ENCODE assay signal across 8 mouse cellular contexts in genomic region chr3:148248617-148249016, GRCm38 (mm10).
DNase-seq lines count a peak whose midpoint lies in the region; ATAC-seq and TF ChIP-seq lines count a peak whose summit lies in the region.

No protein-coding gene starts in this region.

- no peaks in the 10 kb centered on the region for H3K27me3 ChIP-seq in kidney, embryonic 15.5 days
- H3K27me3 ChIP-seq in cerebellum, adult 2 months (ENCODE audit: control insufficient read depth, insufficient read depth, low read length): no peaks in the 10 kb centered on the region

- no peak for ATAC-seq in kidney, embryonic 15.5 days (replicated peaks; ENCODE audit: low FRiP score)
- peak; percentile 99 for ATAC-seq in megakaryocyte, adult 5-6 weeks (ENCODE audit: poor library complexity, severe bottlenecking)
- no peak for ATAC-seq in erythroblast, adult 5-6 weeks (replicated peaks; ENCODE audit: low FRiP score, poor library complexity, severe bottlenecking)

- intact Hi-C loops in heart, postnatal 14 days (cut with DNase I): no loop called here

- no peaks in the 10 kb centered on the region for H3K4me1 ChIP-seq in kidney, embryonic 15.5 days
- H3K4me1 ChIP-seq in cerebellum, adult 2 months (ENCODE audit: control insufficient read depth, insufficient read depth, low read length): peaks cover 5% of the 10 kb centered on the region

- no peak overlapping the region for H3K9ac ChIP-seq in kidney, embryonic 15.5 days

- no peaks in the 10 kb centered on the region for H3K36me3 ChIP-seq in kidney, embryonic 15.5 days

- DNase-seq in kidney, adult 8-10 months: peak; percentile 0 to 2
- DNase-seq in adipocyte (ENCODE audit: low spot score): peak; percentile 98
- peak; percentile 69 to 89 for DNase-seq in cerebellum, adult 2 months
- DNase-seq in heart, postnatal 14 days: peak; percentile 75 to 82
- no peak for DNase-seq in layer of hippocampus, adult 9-11 months

- no peak for TF ChIP-seq POLR2A in cerebellum, adult 2 months (IDR thresholded peaks at IDR 0.05; ENCODE audit: borderline replicate concordance, insufficient read depth, low read length)

- no peaks in the 10 kb centered on the region for H3K9me3 ChIP-seq in kidney, embryonic 15.5 days (replicated peaks)

- no peak overlapping the region for H3K27ac ChIP-seq in kidney, embryonic 15.5 days
- H3K27ac ChIP-seq in cerebellum, adult 2 months (ENCODE audit: insufficient read depth, low read length): no peak overlapping the region

- H3K4me3 ChIP-seq in kidney, embryonic 15.5 days (replicated peaks): no peak overlapping the region
- H3K4me3 ChIP-seq in cerebellum, adult 2 months (replicated peaks; ENCODE audit: insufficient read depth, low read depth, low read length): no peak overlapping the region

- TF ChIP-seq CTCF in cerebellum, adult 2 months (IDR thresholded peaks at IDR 0.05; ENCODE audit: borderline replicate concordance, insufficient read depth, low read depth, low read length): no peak

- WGBS in kidney, embryonic 15.5 days: 63% methylated on average over 1 of the region's 1 CpGs
- WGBS in cerebellum, adult 2 months: 7% methylated on average over 1 of the region's 1 CpGs

- no peak overlapping the region for H3K4me2 ChIP-seq in kidney, embryonic 15.5 days
